Mouse (Mus musculus) MEL (cell line): ENCODE measurements around the gene Msi2. TPM values are rescaled to one million over a fixed set of nuclear protein-coding genes. Genes with fewer than 3 reads are reported as not detected.

Experiments
- DNase-seq: peaks from one replicate; pipeline ENCODE4 v3.0.0; 2011; ENCODE audit warnings: low read depth, low spot score
- H3K27ac ChIP-seq: 2 replicates; pipeline ENCODE4 v1.5.1; 2012; ENCODE audit warnings: low read depth, mild to moderate bottlenecking, control low read depth, low read length, moderate library complexity; ENCODE audit not compliant: control insufficient read depth
- H3K27me3 ChIP-seq, 2 experiments: fragments of 150-350 bp in 1 of 2; sonication (generic) in 1 of 2; 2 replicates each; pipeline ENCODE4 v1.6.1; 2012; ENCODE audit warnings: low read length in 2 of 2, mild to moderate bottlenecking in 2 of 2, improper control_type of control experiment in 1 of 2, moderate library complexity in 1 of 2; ENCODE audit not compliant: insufficient read depth in 2 of 2, control insufficient read depth in 1 of 2
- H3K36me3 ChIP-seq, 2 experiments: 2 replicates each; pipeline ENCODE4 v1.6.1; 2012 to 2014; ENCODE audit warnings: low read length in 2 of 2, improper control_type of control experiment in 1 of 2, inconsistent platforms in 1 of 2, mild to moderate bottlenecking in 1 of 2; ENCODE audit not compliant: insufficient read depth in 2 of 2, control insufficient read depth in 1 of 2
- H3K4me1 ChIP-seq, 2 experiments: fragments of 150-350 bp in 1 of 2; sonication (generic) in 1 of 2; 2 replicates each; pipeline ENCODE4 v1.6.1; 2012; ENCODE audit warnings: low read length in 2 of 2, improper control_type of control experiment in 1 of 2, mild to moderate bottlenecking in 1 of 2; ENCODE audit not compliant: insufficient read depth in 2 of 2, control insufficient read depth in 1 of 2
- H3K4me3 ChIP-seq, 2 experiments: fragments of 150-350 bp in 1 of 2; sonication (generic) in 1 of 2; 2 replicates each; pipeline ENCODE4 v1.5.1; 2012; ENCODE audit warnings: low read depth in 2 of 2, low read length in 2 of 2, mild to moderate bottlenecking in 2 of 2, moderate library complexity in 2 of 2, control low read depth in 1 of 2, improper control_type of control experiment in 1 of 2; ENCODE audit not compliant: control insufficient read depth in 1 of 2, insufficient read depth in 1 of 2
- H3K79me2 ChIP-seq: 2 replicates; pipeline ENCODE4 v1.6.1; 2012; ENCODE audit warnings: mild to moderate bottlenecking, low read length, moderate library complexity; ENCODE audit not compliant: control insufficient read depth, poor library complexity, insufficient read depth
- H3K9ac ChIP-seq: 2 replicates; pipeline ENCODE4 v1.6.1; 2012; ENCODE audit warnings: low read depth, mild to moderate bottlenecking, control low read depth, low read length, moderate library complexity; ENCODE audit not compliant: control insufficient read depth, poor library complexity, severe bottlenecking
- H3K9me3 ChIP-seq: fragments of 150-350 bp; sonication (generic); replicated peaks from 2 replicates; pipeline ENCODE4 v1.6.1; 2012; ENCODE audit warnings: mild to moderate bottlenecking, low read length, improper control_type of control experiment, moderate library complexity; ENCODE audit not compliant: insufficient read depth
- BHLHE40 ChIP-seq: IDR thresholded peaks from 2 replicates; pipeline ENCODE4 v1.6.1; 2012; ENCODE audit warnings: low read depth, mild to moderate bottlenecking, inconsistent platforms, low read length, improper control_type of control experiment, borderline replicate concordance
- CHD1 ChIP-seq: IDR thresholded peaks from 2 replicates; pipeline ENCODE4 v1.6.1; 2012; ENCODE audit warnings: low read depth, mild to moderate bottlenecking, inconsistent platforms, low read length, improper control_type of control experiment
- CHD2 ChIP-seq: IDR thresholded peaks from 2 replicates; pipeline ENCODE4 v1.6.1; 2011; ENCODE audit warnings: low read length, improper control_type of control experiment
- CTCF ChIP-seq, 3 experiments: IDR thresholded peaks in 2 of 3; conservative IDR thresholded peaks in 1 of 3; 2 replicates each; pipeline ENCODE4 v1.5.1; 2011 to 2012; ENCODE audit warnings: low read length in 3 of 3, low read depth in 2 of 3, mild to moderate bottlenecking in 2 of 3, improper control_type of control experiment in 1 of 3, inconsistent platforms in 1 of 3, mixed read lengths in 1 of 3, moderate library complexity in 1 of 3; ENCODE audit not compliant: control insufficient read depth in 1 of 3, insufficient read depth in 1 of 3, poor library complexity in 1 of 3, severe bottlenecking in 1 of 3
- E2F4 ChIP-seq: IDR thresholded peaks from 2 replicates; pipeline ENCODE4 v1.6.1; 2011; ENCODE audit warnings: low read depth, low read length, improper control_type of control experiment, borderline replicate concordance
- HCFC1 ChIP-seq: IDR thresholded peaks from 2 replicates; pipeline ENCODE4 v1.6.1; 2012; ENCODE audit warnings: low read depth, mild to moderate bottlenecking, inconsistent platforms, low read length, improper control_type of control experiment, moderate library complexity
- JUND ChIP-seq: IDR thresholded peaks from 2 replicates; pipeline ENCODE4 v1.6.1; 2011; ENCODE audit warnings: low read depth, mild to moderate bottlenecking, improper control_type of control experiment, low read length
- KAT2A ChIP-seq: conservative IDR thresholded peaks from 2 replicates; pipeline ENCODE4 v1.6.1; 2012; ENCODE audit warnings: low read depth, low read length, improper control_type of control experiment, inconsistent platforms
- MAFK ChIP-seq: IDR thresholded peaks from 2 replicates; pipeline ENCODE4 v1.6.1; 2011; ENCODE audit warnings: low read depth, mild to moderate bottlenecking, low read length, improper control_type of control experiment, borderline replicate concordance
- MAX ChIP-seq: IDR thresholded peaks from 2 replicates; pipeline ENCODE4 v1.6.1; 2011; ENCODE audit warnings: low read length, improper control_type of control experiment
- MAZ ChIP-seq: IDR thresholded peaks from 2 replicates; pipeline ENCODE4 v1.6.1; 2012; ENCODE audit warnings: low read depth, mild to moderate bottlenecking, inconsistent platforms, low read length, improper control_type of control experiment
- MEF2A ChIP-seq: IDR thresholded peaks from 2 replicates; pipeline ENCODE4 v1.6.1; 2014; ENCODE audit warnings: low read depth, mild to moderate bottlenecking, inconsistent platforms, low read length, improper control_type of control experiment; ENCODE audit not compliant: poor library complexity, insufficient replicate concordance, severe bottlenecking; ENCODE audit errors: extremely low read depth
- MXI1 ChIP-seq: IDR thresholded peaks from 2 replicates; pipeline ENCODE4 v1.6.1; 2011; ENCODE audit warnings: mild to moderate bottlenecking, low read depth, low read length, improper control_type of control experiment
- MYB ChIP-seq: IDR thresholded peaks from 2 replicates; pipeline ENCODE4 v1.6.1; 2011; ENCODE audit warnings: mild to moderate bottlenecking, low read depth, low read length, improper control_type of control experiment
- MYC ChIP-seq: IDR thresholded peaks from 2 replicates; pipeline ENCODE4 v1.6.1; 2011; ENCODE audit warnings: low read depth, mild to moderate bottlenecking, low read length, improper control_type of control experiment, moderate library complexity
- NELFE ChIP-seq: IDR thresholded peaks from 2 replicates; pipeline ENCODE4 v1.6.1; 2011; ENCODE audit warnings: low read depth, low read length, improper control_type of control experiment
- NRF1 ChIP-seq: IDR thresholded peaks from 2 replicates; pipeline ENCODE4 v1.6.1; 2014; ENCODE audit warnings: low read depth, mild to moderate bottlenecking, inconsistent platforms, low read length, improper control_type of control experiment, moderate library complexity; ENCODE audit not compliant: poor library complexity, insufficient read depth, severe bottlenecking
- RAD21 ChIP-seq: IDR thresholded peaks from 2 replicates; pipeline ENCODE4 v1.6.1; 2011; ENCODE audit warnings: mild to moderate bottlenecking, low read depth, low read length, improper control_type of control experiment
- RCOR1 ChIP-seq: IDR thresholded peaks from 2 replicates; pipeline ENCODE4 v1.6.1; 2012; ENCODE audit warnings: low read depth, mild to moderate bottlenecking, inconsistent platforms, low read length, improper control_type of control experiment
- TBP ChIP-seq: IDR thresholded peaks from 2 replicates; pipeline ENCODE4 v1.8.0; 2011; ENCODE audit warnings: low read depth, low read length, improper control_type of control experiment
- TCF12 ChIP-seq: IDR thresholded peaks from 2 replicates; pipeline ENCODE4 v1.6.1; 2014; ENCODE audit warnings: low read depth, mild to moderate bottlenecking, inconsistent platforms, low read length, improper control_type of control experiment, moderate library complexity
- USF1 ChIP-seq: IDR thresholded peaks from 2 replicates; pipeline ENCODE4 v1.6.1; 2014; ENCODE audit warnings: low read depth, mild to moderate bottlenecking, inconsistent platforms, low read length, improper control_type of control experiment, moderate library complexity
- USF2 ChIP-seq, 2 experiments: IDR thresholded peaks; 2 replicates each; pipeline ENCODE4 v1.6.1; 2011 to 2012; ENCODE audit warnings: improper control_type of control experiment in 2 of 2, low read length in 2 of 2, borderline replicate concordance in 1 of 2, inconsistent platforms in 1 of 2, low read depth in 1 of 2, mild to moderate bottlenecking in 1 of 2; ENCODE audit not compliant: insufficient read depth in 1 of 2
- ZC3H11A ChIP-seq: IDR thresholded peaks from 2 replicates; pipeline ENCODE4 v1.6.1; 2012; ENCODE audit warnings: low read depth, mild to moderate bottlenecking, inconsistent platforms, low read length, improper control_type of control experiment
- ZKSCAN1 ChIP-seq: IDR thresholded peaks from 2 replicates; pipeline ENCODE4 v1.6.1; 2012; ENCODE audit warnings: low read depth, mild to moderate bottlenecking, inconsistent platforms, low read length, improper control_type of control experiment, moderate library complexity
- ZMIZ1 ChIP-seq: IDR thresholded peaks from 2 replicates; pipeline ENCODE4 v1.6.1; 2012; ENCODE audit warnings: low read depth, mild to moderate bottlenecking, inconsistent platforms, low read length, improper control_type of control experiment, moderate library complexity
- ZNF384 ChIP-seq: IDR thresholded peaks from 2 replicates; pipeline ENCODE4 v1.6.1; 2012; ENCODE audit warnings: low read depth, mild to moderate bottlenecking, inconsistent platforms, low read length, improper control_type of control experiment
- polyA plus RNA-seq, 2 experiments: library from polyadenylated mRNA; stranded (reverse) in 1 of 2; unstranded in 1 of 2; fragments of >175 nt in 1 of 2; fragments of >200 nt in 1 of 2; gene quantifications; 2 replicates each; pipeline versions ENCODE4 v1.2.1 to v1.2.4; 2012; ENCODE audit warnings: low replicate concordance in 2 of 2, low read depth in 1 of 2; ENCODE audit not compliant: insufficient read length in 2 of 2, insufficient read depth in 1 of 2, missing spikeins in 1 of 2
- total RNA-seq: library from RNA; depleted of rRNA; stranded (reverse); fragments of 300-350 nt; gene quantifications from 2 replicates; pipeline ENCODE4 v1.2.3, GENCODE M21; 2012

Msi2 gene
- total and polyA plus RNA-seq, 3 experiments, result 16.2 to 29.7 TPM; not detected in 1

DNA sequence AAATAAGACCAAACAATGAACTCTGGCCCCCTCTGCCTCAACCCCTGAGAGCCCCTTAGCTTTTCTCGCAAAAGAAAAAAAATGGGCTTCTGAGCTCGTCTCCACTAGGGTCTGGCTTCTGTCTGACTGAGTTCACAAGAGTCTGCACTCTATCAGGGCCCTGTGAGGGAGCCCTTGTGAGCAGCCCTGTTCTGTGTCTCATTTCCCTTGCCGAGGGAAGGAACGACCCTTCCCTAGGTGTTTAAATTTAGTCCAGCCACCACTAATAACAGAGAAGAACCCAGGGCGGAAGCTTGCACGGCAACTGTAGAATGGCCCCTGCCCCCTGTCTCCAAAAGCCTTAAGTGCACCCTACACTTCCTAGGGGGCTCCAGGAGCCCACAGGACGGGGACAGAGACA, 299.2 kb downstream of the Msi2 start:
- Histone ChIP-seq H3K79me2 (no peaks in the 10 kb centered on the region), H3K9ac (no peak overlapping the region), H3K4me1 (no peaks in the 10 kb centered on the region), H3K27ac (no peak overlapping the region), H3K9me3 (no peaks in the 10 kb centered on the region), H3K36me3 (no peaks in the 10 kb centered on the region; a peak in 1 of 4 replicates), H3K27me3 (no peaks in the 10 kb centered on the region), H3K4me3 (no peak overlapping the region)
- no peak for DNase-seq
- TF ChIP-seq NRF1 (no peak), MXI1 (no peak), E2F4 (no peak), MAZ (no peak), MEF2A (no peak), JUND (no peak), CHD1 (no peak), BHLHE40 (no peak), MAX (no peak), MYB (no peak), TCF12 (no peak), CTCF (IDR thresholded peaks at IDR 0.05 in 2 of 3, conservative IDR thresholded peaks at IDR 0.05 in 1 of 3; ENCODE audit: control insufficient read depth in 1 of 3, insufficient read depth in 1 of 3, low read depth in 2 of 3, low read length in 3 of 3, poor library complexity in 1 of 3, severe bottlenecking in 1 of 3) (no peak), USF2 (IDR thresholded peaks at IDR 0.05; ENCODE audit: borderline replicate concordance in 1 of 2, insufficient read depth in 1 of 2, low read depth in 1 of 2, low read length in 2 of 2) (no peak), KAT2A (no peak), RAD21 (no peak), ZNF384 (no peak), MYC (no peak), RCOR1 (no peak), NELFE (no peak), ZC3H11A (no peak)

DNA sequence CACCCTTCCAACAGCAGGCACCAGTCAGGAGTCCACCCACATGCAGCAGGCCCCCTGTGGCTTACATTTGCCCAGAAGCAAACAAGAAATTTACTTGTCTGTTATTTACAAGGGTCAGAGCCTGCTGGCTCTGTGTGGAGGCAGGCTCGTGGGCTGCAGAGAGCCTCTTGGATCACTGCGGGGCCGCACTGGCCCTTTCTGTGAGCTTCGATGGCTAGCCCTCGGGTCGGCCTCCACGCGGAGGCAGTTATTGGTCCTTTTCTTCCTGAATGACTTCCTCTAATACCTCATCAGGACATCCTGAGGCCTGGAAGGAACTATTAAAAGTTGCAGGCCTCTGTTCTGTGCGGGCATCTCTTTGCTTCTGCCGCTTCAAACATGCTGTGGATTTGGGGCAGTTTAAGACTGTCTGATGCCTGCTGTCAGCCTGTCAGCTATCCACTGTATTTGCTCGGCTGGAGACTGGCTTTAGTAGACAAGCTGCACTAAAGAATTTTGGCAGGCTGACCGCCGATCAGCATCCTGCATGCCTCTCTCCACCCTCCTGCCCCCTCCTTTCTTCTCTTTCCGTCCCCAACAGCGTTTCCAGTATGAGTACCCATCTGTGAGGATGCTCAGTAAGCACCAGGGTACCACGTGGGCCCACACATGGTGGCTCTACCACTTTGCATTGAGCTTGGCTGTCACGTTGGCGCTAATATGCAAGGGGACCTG, 304.0 kb downstream of the Msi2 start:
- DNase-seq, result no peak
- no peak overlapping the region for H3K27ac ChIP-seq
- H3K4me1 ChIP-seq, result no peaks in the 10 kb centered on the region
- H3K9me3 ChIP-seq, result no peaks in the 10 kb centered on the region
- H3K79me2 ChIP-seq, result no peaks in the 10 kb centered on the region
- peaks cover 0 to 4% of the 10 kb centered on the region in 2 experiments; a peak in 1 of 4 replicates for H3K36me3 ChIP-seq
- H3K27me3 ChIP-seq, result no peaks in the 10 kb centered on the region
- TF ChIP-seq ZMIZ1, result no peak
- no peak for TF ChIP-seq ZC3H11A
- TF ChIP-seq HCFC1, result no peak
- no peak for TF ChIP-seq CHD2
- no peak for TF ChIP-seq TCF12
- no peak for TF ChIP-seq TBP
- TF ChIP-seq USF1, result no peak
- no peak for TF ChIP-seq MAX
- no peak for TF ChIP-seq BHLHE40
- TF ChIP-seq CHD1, result no peak
- no peak for TF ChIP-seq NRF1
- no peak for TF ChIP-seq ZKSCAN1
- TF ChIP-seq MAFK, result no peak
- no peak for TF ChIP-seq MXI1
- TF ChIP-seq CTCF (IDR thresholded peaks at IDR 0.05 in 2 of 3, conservative IDR thresholded peaks at IDR 0.05 in 1 of 3; ENCODE audit: control insufficient read depth in 1 of 3, insufficient read depth in 1 of 3, low read depth in 2 of 3, low read length in 3 of 3, poor library complexity in 1 of 3, severe bottlenecking in 1 of 3), result no peak
- H3K9ac ChIP-seq, result no peak overlapping the region
- H3K4me3 ChIP-seq, result no peak overlapping the region
